Mouse (Mus musculus): ENCODE data around the gene Kctd21.

GRCm38 (mm10) chr7:97383496-97384132, 51.5 kb downstream of the Kctd21 start:
- no peak for TF ChIP-seq CTCF (IDR thresholded peaks at IDR 0.05; ENCODE audit: borderline replicate concordance, insufficient read depth, low read length)
- TF ChIP-seq POLR2A (IDR thresholded peaks at IDR 0.05; ENCODE audit: low read depth, low read length) = no peak
